Mouse (Mus musculus) v-Abl transformed pro-B cells (cell line): ENCODE results near the gene Gabarapl1.

ENCODE experiments used
- in situ Hi-C, 2 experiments: fragments of 400-800 bp; cut with MboI; formaldehyde crosslinking; loops; one replicate each; pipeline ENCODE4 v1.15.1; 2025; ENCODE audit not compliant: unreplicated experiment in 2 of 2

Gene Gabarapl1

DNA sequence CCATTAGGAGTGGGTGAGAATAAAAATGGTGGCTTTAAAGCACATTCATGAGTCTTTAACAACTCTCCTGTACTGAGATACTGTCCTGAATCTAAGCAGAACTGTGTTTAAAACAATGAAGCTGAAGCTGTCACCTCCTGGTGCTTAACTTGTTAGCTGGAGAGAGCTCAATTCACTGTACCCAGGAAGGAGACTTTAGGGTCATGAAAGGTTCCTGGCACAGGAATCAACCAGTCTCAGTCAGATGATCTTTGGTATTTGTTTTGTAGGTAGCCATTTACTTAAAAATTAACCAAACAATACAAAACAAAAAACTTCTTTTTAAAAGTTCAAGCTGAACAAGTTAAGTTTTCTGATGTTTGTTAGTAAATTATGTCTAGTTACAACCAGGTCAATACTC is 2.7 kb upstream of the Gabarapl1 start:
- in situ Hi-C loops = loop anchor here in 1 of 2 experiments (25.0 kb wide), 1 partner anchor 693 kb away; the partner anchor contains the start of genes Gm44511 and Klrb1b

GRCm38 (mm10) chr6:129532556-129532941 is 411 bp upstream of the Gabarapl1 start:
- in situ Hi-C loops = loop anchor here in 1 of 2 experiments (25.0 kb wide), 1 partner anchor 695 kb away; the partner anchor contains the start of genes Gm44511 and Klrb1b

DNA sequence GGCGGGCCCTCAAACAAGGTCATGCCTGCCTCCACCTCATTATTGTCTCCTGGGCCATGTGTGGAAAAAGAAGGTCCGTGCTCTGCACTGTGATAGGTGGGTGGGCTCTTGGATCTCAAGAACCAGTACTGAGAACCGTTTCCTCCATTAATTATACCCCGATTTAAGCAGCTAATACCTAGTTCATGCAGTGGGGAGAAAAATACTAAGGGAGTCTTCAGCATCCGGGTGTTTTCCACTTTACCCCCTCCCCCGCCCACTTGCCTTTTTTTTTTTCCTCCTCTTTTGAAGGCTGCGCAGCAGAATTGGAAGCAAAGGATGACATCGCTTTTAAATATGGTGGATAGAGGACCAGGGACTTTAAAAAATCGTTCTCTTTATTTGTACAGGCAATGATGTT is 1.1 kb downstream of the Gabarapl1 start:
- in situ Hi-C loops = loop anchor here in 1 of 2 experiments (25.0 kb wide), 1 partner anchor 697 kb away; the partner anchor contains the start of genes Gm44511 and Klrb1b

- in situ Hi-C loops = loop anchor here in 1 of 2 experiments (25.0 kb wide), 1 partner anchor 697 kb away; the partner anchor contains the start of genes Gm44511 and Klrb1b
Measured at GRCm38 (mm10) chr6:129534627-129535190, 1.7 kb downstream of the Gabarapl1 start.

GRCm38 (mm10) chr6:129535723-129536122 is 2.8 kb downstream of the Gabarapl1 start:
- in situ Hi-C loops = loop anchor here in 1 of 2 experiments (25.0 kb wide), 1 partner anchor 698 kb away; the partner anchor contains the start of genes Gm44511 and Klrb1b

- in situ Hi-C loops = loop anchor here in 1 of 2 experiments (25.0 kb wide), 1 partner anchor 701 kb away; the partner anchor contains the start of genes Gm44511 and Klrb1b
Measured at GRCm38 (mm10) chr6:129538555-129538954, 5.6 kb downstream of the Gabarapl1 start.

DNA sequence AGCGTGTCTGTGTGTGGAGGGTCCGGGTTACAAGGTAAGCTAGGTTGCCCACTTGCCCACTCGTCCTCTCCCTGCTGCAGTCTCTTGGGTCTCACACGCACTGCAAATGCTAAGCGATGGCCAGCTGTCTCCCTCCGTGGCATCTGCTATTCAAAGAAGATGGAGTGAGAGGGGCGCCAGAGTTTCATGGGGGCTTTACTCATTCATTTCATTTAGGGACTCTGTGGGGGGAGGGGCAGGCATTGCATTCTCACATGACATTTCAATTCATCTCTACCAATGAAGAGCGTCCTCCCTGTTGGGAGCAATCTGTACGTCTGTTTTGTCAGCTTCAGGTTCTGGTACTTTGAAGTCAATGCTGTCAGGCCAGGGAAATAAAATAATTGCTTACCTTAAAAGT is 9.0 kb downstream of the Gabarapl1 start:
- in situ Hi-C loops = loop anchor here in 1 of 2 experiments (25.0 kb wide), 1 partner anchor 705 kb away; the partner anchor contains the start of genes Gm44511 and Klrb1b

DNA sequence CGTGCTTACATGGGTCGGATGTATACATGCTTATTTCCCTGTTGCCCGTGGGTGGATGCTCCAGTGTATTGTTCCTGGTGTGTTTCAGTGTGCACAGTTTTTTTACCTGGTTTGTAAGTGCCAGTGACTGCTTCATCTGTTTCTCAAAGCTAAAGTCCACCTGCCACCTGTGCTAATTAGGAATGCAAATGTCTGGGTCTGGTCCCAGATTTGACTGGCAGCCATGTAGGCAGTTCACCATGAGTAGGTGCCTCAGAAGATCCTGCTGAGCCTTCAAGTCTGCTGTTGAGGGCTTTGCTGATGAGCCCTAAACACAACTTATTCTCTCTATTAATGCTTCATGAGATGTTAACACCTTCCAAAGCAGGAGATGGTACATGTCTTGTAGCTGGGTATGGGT is 9.6 kb downstream of the Gabarapl1 start:
- in situ Hi-C loops = loop anchor here in 1 of 2 experiments (25.0 kb wide), 1 partner anchor 705 kb away; the partner anchor contains the start of genes Gm44511 and Klrb1b

DNA sequence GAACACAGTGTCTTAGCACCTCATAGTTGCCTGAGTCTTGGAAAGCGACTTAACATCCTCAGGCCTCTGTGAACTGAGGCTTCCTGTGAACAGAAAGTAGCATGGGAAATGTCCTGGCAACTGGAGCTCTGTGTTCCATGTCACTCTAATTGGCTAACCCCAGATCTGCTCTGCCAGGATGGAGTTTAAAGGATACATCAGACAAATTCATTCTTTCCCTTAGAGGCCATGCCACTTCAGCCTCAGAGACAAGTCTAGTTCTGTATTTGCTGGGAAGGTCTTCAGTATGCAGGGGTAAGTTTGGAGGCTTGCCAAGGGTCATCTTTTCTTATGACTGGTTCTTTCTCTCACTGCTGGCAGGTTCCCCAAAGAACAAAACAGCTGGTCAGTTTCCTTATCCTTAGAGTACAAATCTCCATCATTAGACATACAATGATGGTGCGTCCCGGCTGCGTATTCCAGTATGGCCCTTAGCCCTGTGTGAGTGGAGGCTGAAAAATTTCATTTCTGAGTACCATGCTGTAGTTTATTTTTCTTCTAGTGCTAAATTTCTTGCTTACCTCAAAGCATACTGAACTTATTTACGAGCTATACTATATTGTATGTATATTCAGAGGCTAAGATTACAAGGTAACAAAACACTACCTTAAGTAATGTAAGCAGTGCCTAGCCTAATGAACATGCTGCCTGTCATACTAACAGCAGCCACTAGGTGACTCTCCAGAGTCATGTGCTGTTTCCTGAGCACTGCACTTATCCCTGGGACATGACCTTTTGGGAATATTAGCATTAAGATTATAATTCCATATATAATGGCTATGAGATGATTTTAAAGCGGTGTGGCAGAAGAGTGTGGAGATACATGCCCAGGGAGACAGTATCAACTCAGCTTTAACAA is 11.0 kb downstream of the Gabarapl1 start:
- in situ Hi-C loops = loop anchor here in 1 of 2 experiments (25.0 kb wide), 1 partner anchor 707 kb away; the partner anchor contains the start of genes Gm44511 and Klrb1b

DNA sequence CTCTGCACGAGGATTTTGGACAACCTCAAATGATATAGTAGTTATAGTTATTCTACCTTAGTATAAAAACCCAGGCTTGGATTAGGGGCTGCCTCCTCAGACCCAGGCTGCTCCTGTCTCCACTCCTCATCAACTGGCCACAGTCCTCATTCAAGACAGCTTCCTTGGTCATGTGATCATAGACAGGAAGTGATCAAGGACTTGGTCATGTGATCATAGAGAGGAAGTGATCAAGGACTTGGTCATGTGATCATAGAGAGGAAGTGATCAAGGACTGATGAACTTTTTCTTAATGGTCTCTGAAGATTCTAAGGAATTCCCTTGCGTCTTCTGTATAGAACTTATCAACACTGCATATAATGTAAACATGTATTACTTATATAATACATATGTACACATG is 14.3 kb downstream of the Gabarapl1 start:
- in situ Hi-C loops = loop anchor here in 1 of 2 experiments (5.0 to 25.0 kb wide), 2 partner anchors 160 to 710 kb away; partner anchors contain the start of genes Clec12b, Gm44511 and Klrb1b

GRCm38 (mm10) chr6:129548009-129548408 is 15.0 kb downstream of the Gabarapl1 start:
- in situ Hi-C loops = loop anchor here in 1 of 2 experiments (5.0 to 25.0 kb wide), 2 partner anchors 161 to 711 kb away; partner anchors contain the start of genes Clec12b, Gm44511 and Klrb1b

- in situ Hi-C loops = loop anchor here (5.0 kb wide), 3 partner anchors 35 to 290 kb away; no protein-coding TSS in a partner anchor
Measured at GRCm38 (mm10) chr6:129557298-129558023, 24.5 kb downstream of the Gabarapl1 start.

GRCm38 (mm10) chr6:129558946-129559640 is 26.1 kb downstream of the Gabarapl1 start:
- in situ Hi-C loops = loop anchor here (5.0 kb wide), 3 partner anchors 37 to 292 kb away; no protein-coding TSS in a partner anchor

- in situ Hi-C loops = loop anchor here (5.0 kb wide), 3 partner anchors 37 to 292 kb away; no protein-coding TSS in a partner anchor
Measured at GRCm38 (mm10) chr6:129559641-129560027, 26.7 kb downstream of the Gabarapl1 start.

GRCm38 (mm10) chr6:129565257-129565656 is 32.3 kb downstream of the Gabarapl1 start:
- in situ Hi-C loops = no loop called here

GRCm38 (mm10) chr6:129575315-129575714 is 42.4 kb downstream of the Gabarapl1 start:
- in situ Hi-C loops = loop anchor here (5.0 to 25.0 kb wide), 11 partner anchors 462 to 1847 kb away; partner anchors contain the start of genes Klra1 (in 2 of the 2), Klra6 (in 1 of the 2) and Magohb (in 1 of the 2)

GRCm38 (mm10) chr6:129577605-129578004 is 44.6 kb downstream of the Gabarapl1 start, which contains the start of gene Klre1:
Klre1 (plus strand) TSS chr6:129577905.
- in situ Hi-C loops = loop anchor here (5.0 to 25.0 kb wide), 11 partner anchors 460 to 1845 kb away; partner anchors contain the start of genes Klra1 (in 2 of the 2), Klra6 (in 1 of the 2) and Magohb (in 1 of the 2)

- in situ Hi-C loops = loop anchor here (5.0 to 25.0 kb wide), 8 partner anchors 336 to 1331 kb away; partner anchors contain the start of genes Klra1 (in 2 of the 2), Klra6 (in 2 of the 2) and Klra5 (in 1 of the 2)
Measured at GRCm38 (mm10) chr6:129581274-129581673, 48.3 kb downstream of the Gabarapl1 start.
